Mouse (Mus musculus) liver, embryonic 16.5 days (tissue): ENCODE data around the gene Deaf1. TPM values are rescaled to one million over a fixed set of nuclear protein-coding genes. Genes with fewer than 3 reads are reported as not detected.

Source experiments
- ATAC-seq: fragments of 200-750 bp; cut with Nextera tagmentation; 2 replicates; pipeline ENCODE4 v1.8.0; 2017; ENCODE audit warnings: low read depth, mild to moderate bottlenecking, moderate number of reproducible peaks, moderate library complexity
- H3K27ac ChIP-seq: fragments of 300-500 bp; sonication (generic); 2 replicates; pipeline ENCODE4 v1.5.1; 2014; ENCODE audit warnings: mild to moderate bottlenecking, low read length
- H3K27me3 ChIP-seq: fragments of 300-500 bp; sonication (generic); 2 replicates; pipeline ENCODE4 v1.6.1; 2014; ENCODE audit warnings: low read depth, low read length, mixed read lengths; ENCODE audit not compliant: control insufficient read depth, insufficient read depth
- H3K36me3 ChIP-seq: fragments of 300-500 bp; sonication (generic); 2 replicates; pipeline ENCODE4 v1.6.1; 2014; ENCODE audit warnings: mild to moderate bottlenecking; ENCODE audit not compliant: control insufficient read depth, insufficient read depth
- H3K4me1 ChIP-seq: fragments of 300-500 bp; sonication (generic); 2 replicates; pipeline ENCODE4 v1.6.1; 2014; ENCODE audit warnings: low read depth, low read length, mixed read lengths; ENCODE audit not compliant: control insufficient read depth
- H3K4me2 ChIP-seq: fragments of 300-500 bp; sonication (generic); 2 replicates; pipeline ENCODE4 v1.6.1; 2014; ENCODE audit warnings: low read depth, low read length, mixed read lengths
- H3K4me3 ChIP-seq: fragments of 300-500 bp; sonication (generic); 2 replicates; pipeline ENCODE4 v1.5.1; 2014; ENCODE audit warnings: low read depth, mild to moderate bottlenecking, low read length
- H3K9ac ChIP-seq: fragments of 300-500 bp; sonication (generic); 2 replicates; pipeline ENCODE4 v1.6.1; 2014; ENCODE audit warnings: low read depth, low read length
- H3K9me3 ChIP-seq: fragments of 300-500 bp; sonication (generic); replicated peaks from 2 replicates; pipeline ENCODE4 v1.6.1; 2016; ENCODE audit warnings: low read length; ENCODE audit not compliant: control insufficient read depth
- WGBS: fragments of 180-500 bp; shearing (Covaris S2); extraction: QIAGEN DNeasy Blood & Tissue Kit; methylation state at CpG from one replicate; pipeline ENCODE4 v1.1.7; 2014; ENCODE audit not compliant: insufficient replicate concordance; 5-methylcytosine and 5-hydroxymethylcytosine counted together
- polyA plus RNA-seq: library from polyadenylated mRNA; unstranded; fragments of >200 nt; fragmentation: Nextera tagmentation; extraction: Ambion mirVana; gene quantifications from 2 replicates; pipeline ENCODE4 v1.2.1, GENCODE M21; 2015

Deaf1 gene
- polyA plus RNA-seq, 1 experiment from 2014 or later: 13.6 TPM

DNA sequence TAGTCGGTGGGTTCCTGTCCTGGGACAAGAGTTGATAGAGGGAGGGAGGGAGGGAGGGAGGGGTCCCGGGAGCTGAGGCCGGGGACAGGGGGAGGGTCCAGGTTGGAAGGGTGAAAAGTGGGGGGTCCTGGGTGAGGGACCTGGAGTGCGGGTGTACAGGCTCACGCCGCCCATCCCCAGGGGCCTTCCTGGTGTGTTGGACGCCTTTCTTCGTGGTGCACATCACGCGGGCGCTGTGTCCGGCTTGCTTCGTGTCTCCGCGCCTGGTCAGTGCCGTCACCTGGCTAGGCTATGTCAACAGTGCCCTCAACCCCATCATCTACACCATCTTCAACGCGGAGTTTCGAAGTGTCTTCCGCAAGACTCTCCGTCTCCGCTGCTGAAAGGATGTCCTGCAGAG, 33.0 kb downstream of the Deaf1 start:
- Histone ChIP-seq H3K27ac (no peak overlapping the region), H3K36me3 (0 out of 2 replicates have a peak, but pooled peaks cover 3% of the 10 kb centered on the region), H3K9me3 (no peaks in the 10 kb centered on the region), H3K27me3 (peaks cover 56% of the 10 kb centered on the region), H3K9ac (no peak overlapping the region), H3K4me3 (no peak overlapping the region), H3K4me2 (peak overlapping the region; percentile 1; the same call in 1 of the 2 replicates), H3K4me1 (peaks cover 4% of the 10 kb centered on the region)
- ATAC-seq: no peak
- WGBS: 2% methylated on average over 22 of the region's 22 CpGs

DNA sequence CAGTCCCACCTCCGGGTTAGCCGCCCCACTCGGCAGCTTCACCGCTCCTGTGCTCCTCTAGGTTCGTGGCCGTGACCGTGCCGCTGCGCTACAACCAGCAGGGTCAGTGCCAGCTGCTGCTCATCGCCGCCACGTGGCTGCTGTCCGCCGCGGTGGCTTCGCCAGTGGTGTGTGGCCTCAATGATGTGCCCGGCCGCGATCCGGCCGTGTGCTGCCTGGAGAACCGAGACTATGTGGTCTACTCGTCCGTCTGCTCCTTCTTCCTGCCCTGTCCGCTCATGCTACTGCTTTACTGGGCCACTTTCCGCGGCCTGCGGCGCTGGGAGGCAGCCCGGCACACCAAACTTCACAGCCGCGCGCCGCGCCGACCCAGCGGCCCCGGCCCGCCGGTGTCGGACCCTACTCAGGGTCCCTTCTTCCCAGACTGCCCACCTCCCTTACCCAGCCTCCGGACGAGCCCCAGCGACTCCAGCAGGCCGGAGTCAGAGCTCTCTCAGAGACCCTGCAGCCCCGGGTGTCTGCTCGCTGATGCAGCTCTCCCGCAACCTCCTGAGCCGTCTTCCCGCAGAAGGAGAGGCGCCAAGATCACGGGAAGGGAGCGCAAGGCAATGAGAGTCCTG, 33.5 kb downstream of the Deaf1 start:
- no peaks in the 10 kb centered on the region for H3K9me3 ChIP-seq
- ATAC-seq: no peak
- no peak overlapping the region for H3K27ac ChIP-seq
- H3K4me1 ChIP-seq: peaks cover 4% of the 10 kb centered on the region
- H3K9ac ChIP-seq: no peak overlapping the region
- H3K4me2 ChIP-seq: peak overlapping the region; percentile 1; the same call in 1 of the 2 replicates
- H3K4me3 ChIP-seq: peak overlapping the region; percentile 23; the same call in 1 of the 2 replicates
- 1% methylated on average over 53 of the region's 53 CpGs for WGBS
- H3K36me3 ChIP-seq: 0 out of 2 replicates have a peak, but pooled peaks cover 3% of the 10 kb centered on the region
- H3K27me3 ChIP-seq: peaks cover 56% of the 10 kb centered on the region

DNA sequence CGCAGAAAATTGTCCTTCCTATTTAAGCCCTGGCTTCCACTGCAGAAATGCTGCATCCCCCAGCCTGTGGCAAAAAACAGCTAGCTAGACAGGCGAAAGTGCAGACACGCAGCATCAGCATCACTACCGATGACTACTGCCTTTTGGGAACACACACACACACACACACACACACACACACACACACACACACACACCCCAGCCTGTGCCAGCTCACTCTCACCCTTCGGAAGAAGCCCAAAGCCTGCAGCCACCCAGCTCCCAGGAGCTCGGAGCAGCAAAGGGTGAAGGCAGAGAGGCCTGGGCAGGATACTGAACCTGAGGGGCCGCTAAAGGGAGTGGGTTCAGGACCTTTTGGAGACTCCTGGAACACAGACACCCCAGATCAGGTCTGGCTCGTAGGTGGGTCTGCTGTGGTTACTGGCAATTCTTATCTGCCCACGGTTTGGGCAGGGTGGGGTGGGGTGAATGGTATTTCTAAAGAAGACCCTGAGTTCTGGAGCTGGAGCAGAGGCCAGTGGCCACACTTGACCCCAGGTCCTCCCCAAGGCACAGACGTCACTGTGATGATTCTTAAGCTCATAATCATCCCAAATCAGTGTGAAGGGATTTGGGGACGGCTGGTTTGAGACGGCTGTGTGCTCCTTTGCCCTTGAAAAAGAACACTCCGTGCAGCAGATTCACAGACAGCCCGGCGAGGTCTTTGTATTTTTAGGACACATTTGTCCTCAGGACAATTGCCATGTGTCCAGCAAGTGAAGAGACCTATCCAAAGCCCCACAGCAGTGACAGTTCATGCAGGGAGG, 34.7 kb downstream of the Deaf1 start:
- Histone ChIP-seq H3K36me3 (0 out of 2 replicates have a peak, but pooled peaks cover 3% of the 10 kb centered on the region), H3K4me2 (no peak overlapping the region), H3K27ac (no peak overlapping the region), H3K4me3 (no peak overlapping the region), H3K4me1 (peaks cover 4% of the 10 kb centered on the region), H3K27me3 (peaks cover 60% of the 10 kb centered on the region), H3K9me3 (no peaks in the 10 kb centered on the region), H3K9ac (no peak overlapping the region)
- 30% methylated on average over 15 of the region's 15 CpGs for WGBS
- no peak for ATAC-seq

DNA sequence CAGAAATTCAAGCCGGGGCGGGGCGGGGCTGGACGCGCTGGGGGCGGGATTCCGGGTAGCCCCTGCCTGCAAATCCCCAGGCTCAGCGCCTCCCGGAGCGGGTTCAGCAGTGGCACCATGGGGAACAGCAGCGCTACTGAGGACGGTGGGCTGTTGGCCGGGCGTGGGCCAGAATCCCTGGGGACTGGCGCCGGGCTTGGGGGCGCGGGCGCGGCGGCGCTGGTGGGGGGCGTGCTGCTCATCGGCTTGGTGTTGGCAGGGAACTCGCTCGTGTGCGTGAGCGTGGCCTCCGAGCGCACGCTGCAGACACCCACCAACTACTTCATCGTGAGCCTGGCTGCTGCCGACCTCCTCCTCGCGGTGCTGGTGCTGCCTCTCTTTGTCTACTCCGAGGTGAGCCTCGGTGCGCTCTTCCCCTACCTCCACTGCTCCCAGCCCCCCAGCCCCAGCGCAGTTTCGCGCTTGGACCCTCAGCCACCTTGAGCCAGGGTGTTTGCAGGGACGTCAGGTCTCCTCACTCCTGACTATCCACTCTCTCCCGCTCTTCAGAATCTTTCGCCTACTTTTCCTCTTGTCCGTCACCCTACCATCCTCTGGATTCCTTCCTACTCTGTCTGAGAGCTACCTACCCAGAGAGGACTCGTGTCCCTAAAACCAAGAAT, 35.4 kb downstream of the Deaf1 start, which contains the start of gene Drd4:
TSS of gene Drd4 (plus strand) at position 86 of the 662 bp plus-strand sequence.
- ATAC-seq: no peak
- Histone ChIP-seq H3K27me3 (peaks cover 60% of the 10 kb centered on the region), H3K4me3 (peak within 1 kb of the TSS; percentile 35), H3K9me3 (no peaks in the 10 kb centered on the region), H3K27ac (no peak within 1 kb of the TSS), H3K36me3 (0 out of 2 replicates have a peak, but pooled peaks cover under 1% of the 10 kb centered on the region), H3K4me2 (peak within 1 kb of the TSS; percentile 57), H3K4me1 (peaks cover 4% of the 10 kb centered on the region), H3K9ac (no peak within 1 kb of the TSS)
- WGBS: 3% methylated on average over 46 of the region's 46 CpGs

DNA sequence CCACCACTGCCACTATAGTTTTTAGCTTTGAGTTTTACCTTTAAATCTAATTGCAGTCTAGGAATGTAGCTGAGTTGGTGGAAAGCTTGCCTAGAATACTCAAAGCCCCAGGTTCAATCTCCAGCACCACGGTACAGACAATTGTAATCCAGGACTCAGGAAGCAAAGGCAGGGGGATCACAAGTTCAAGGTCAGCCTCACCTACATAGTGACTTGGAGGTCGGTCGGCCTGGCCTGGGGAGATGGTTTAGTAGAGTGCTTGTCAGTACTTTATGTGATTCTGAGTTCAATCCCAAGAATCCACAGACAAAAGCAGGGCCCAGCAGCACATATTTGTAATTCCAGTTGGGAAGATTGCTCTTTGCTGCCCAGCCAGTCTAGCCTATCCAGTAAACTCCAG, 39.4 kb downstream of the Deaf1 start:
- 62% methylated on average over 3 of the region's 3 CpGs for WGBS
- ATAC-seq: no peak
- no peaks in the 10 kb centered on the region; the same call in 1 of the 2 replicates for H3K4me1 ChIP-seq
- H3K9me3 ChIP-seq: no peaks in the 10 kb centered on the region
- peaks cover 31% of the 10 kb centered on the region for H3K27me3 ChIP-seq
- H3K4me3 ChIP-seq: no peak overlapping the region
- H3K27ac ChIP-seq: no peak overlapping the region
- no peaks in the 10 kb centered on the region for H3K36me3 ChIP-seq
- no peak overlapping the region for H3K9ac ChIP-seq
- no peak overlapping the region for H3K4me2 ChIP-seq

DNA sequence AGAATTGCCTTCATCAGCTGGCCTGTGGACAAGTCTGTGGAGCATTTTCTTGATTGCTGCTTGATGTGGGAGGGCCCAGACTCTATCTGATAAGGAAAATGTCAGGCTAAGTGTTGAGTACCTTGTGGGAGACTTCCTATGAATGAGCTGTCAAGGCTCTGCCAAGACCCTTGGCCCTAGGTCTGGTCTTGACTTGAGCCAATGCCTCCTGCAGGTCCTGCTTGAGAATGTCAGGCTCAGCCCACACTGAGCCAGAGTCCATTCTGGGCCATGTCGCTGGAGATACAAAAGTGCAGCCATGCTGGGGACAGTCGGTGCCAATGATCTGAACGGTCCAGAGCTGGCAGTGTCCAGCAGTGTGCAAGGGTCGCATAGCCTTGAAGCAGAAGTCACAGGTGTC, 44.7 kb downstream of the Deaf1 start:
- no peak overlapping the region for H3K4me2 ChIP-seq

DNA sequence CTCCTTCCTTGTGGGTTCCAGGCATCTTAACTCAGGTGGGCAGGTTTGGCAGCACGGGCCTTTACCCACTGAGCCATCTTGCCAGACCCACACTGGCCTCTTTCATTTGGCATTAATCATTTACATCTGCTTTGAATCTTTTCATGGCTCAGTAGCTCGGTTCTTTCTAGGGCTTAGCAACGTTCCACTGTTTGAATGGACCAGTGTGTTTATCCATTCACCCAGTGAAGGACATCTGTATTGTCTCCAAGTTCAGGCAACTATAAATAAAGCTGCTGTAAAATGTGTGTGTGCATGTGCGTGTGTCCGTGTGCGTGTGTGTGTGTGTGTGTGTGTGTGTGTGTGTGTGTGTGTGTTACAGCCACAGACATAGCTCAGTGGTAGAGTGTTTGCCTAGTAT, 46.0 kb downstream of the Deaf1 start:
- WGBS: 74% methylated on average over 6 of the region's 6 CpGs
- H3K4me2 ChIP-seq: no peak overlapping the region
- peaks cover 21% of the 10 kb centered on the region for H3K27me3 ChIP-seq
- H3K4me3 ChIP-seq: no peak overlapping the region
- no peaks in the 10 kb centered on the region for H3K36me3 ChIP-seq
- no peak overlapping the region for H3K9ac ChIP-seq
- ATAC-seq: no peak
- H3K27ac ChIP-seq: no peak overlapping the region
- H3K9me3 ChIP-seq: no peaks in the 10 kb centered on the region
- no peaks in the 10 kb centered on the region for H3K4me1 ChIP-seq

More for the DNA sequence above, 44.7 kb downstream of the Deaf1 start:
- ATAC-seq: no peak
- Histone ChIP-seq H3K4me1 (no peaks in the 10 kb centered on the region), H3K9me3 (no peaks in the 10 kb centered on the region), H3K36me3 (no peaks in the 10 kb centered on the region), H3K4me3 (no peak overlapping the region), H3K9ac (no peak overlapping the region), H3K27ac (no peak overlapping the region), H3K27me3 (peaks cover 19% of the 10 kb centered on the region)
- 74% methylated on average over 4 of the region's 4 CpGs for WGBS

DNA sequence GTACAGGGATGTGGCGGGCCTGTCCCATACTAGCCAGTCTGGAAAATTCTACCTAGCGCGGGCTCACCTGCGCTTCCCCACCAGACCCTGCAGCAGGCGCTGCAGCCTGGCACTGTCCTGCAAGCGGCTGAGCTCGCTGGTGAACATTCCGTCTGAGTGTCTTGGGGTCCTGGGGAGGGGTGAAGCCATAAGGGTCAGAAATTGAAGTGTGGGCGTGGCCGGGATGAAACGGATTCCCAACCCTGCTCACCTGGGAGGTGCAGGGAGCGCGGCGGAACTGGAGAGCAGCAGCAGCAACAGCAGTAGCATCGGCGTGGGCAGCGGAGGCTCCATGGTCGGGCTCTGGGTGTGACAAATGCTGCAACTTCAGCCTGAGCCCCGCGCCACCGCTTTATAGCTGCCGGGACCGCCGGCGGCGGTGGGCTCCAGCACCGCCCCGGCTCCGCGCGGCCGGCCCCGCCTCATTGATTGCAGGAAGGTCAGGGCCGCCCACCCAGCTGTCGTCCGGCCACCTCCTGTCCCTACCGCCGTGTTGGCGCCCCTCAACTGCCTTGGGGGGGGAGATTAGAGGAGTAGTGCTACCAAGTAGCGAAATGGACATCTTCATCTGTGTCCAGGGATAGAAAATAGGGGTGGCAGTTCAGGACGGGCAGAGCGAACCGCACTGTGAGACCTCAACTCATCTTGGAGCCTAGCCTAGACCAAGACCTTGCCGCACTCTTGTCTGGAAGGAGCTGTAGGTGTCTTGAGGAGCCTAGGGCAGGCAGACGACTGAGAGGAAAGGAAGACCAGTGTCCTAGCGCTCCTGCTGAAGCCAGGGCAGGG, 48.5 kb downstream of the Deaf1 start, which contains the start of gene Sct:
TSS of gene Sct (minus strand) at position 368 of the 825 bp plus-strand sequence.
- Histone ChIP-seq H3K4me2 (peak within 1 kb of the TSS; percentile 56), H3K4me1 (no peaks in the 10 kb centered on the region), H3K4me3 (peak within 1 kb of the TSS; percentile 38), H3K9me3 (no peaks in the 10 kb centered on the region), H3K9ac (no peak within 1 kb of the TSS), H3K27me3 (peaks cover 21% of the 10 kb centered on the region), H3K27ac (no peak within 1 kb of the TSS), H3K36me3 (no peaks in the 10 kb centered on the region)
- ATAC-seq: peak; percentile 50
- WGBS: 7% methylated on average over 46 of the region's 46 CpGs
